Mouse (Mus musculus): ENCODE measurements at regions not wholly inside any gene's neighbourhood (a gene's known extent, or its start where the extent isn't known, plus 50 kb on each side); places are given as distances from the start of the nearest gene placed in this dataset.

DNA sequence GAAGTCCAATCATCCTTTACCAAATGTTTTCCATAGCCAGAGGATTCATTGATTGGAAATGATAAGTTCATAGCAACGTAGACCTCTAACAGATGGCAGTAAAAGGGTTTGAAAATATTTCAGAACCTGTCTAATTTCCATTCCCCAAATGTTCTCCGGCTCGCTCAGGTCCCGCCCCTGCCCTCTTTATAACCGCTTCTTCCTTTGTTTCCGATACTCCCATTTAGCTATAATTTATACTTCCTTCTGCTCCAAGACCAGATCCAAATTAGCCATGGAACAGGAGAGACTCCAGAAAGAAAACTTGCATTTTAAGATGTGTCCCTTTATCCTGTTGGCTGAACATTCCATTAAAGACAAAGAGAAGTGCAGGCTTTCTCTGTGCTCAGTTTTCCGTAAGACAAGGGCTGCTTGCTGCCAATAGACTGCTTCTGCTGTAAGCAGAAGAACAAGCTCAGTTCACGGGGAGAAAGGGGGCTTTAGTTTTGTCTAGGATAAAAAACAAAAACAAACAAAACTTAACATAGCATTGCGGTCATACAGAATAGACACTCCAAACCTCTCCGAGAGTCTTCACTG is 202.7 kb upstream of the Prkcq start:
- no peak for DNase-seq (ENCODE audit: low spot score in 2 of 2)

DNA sequence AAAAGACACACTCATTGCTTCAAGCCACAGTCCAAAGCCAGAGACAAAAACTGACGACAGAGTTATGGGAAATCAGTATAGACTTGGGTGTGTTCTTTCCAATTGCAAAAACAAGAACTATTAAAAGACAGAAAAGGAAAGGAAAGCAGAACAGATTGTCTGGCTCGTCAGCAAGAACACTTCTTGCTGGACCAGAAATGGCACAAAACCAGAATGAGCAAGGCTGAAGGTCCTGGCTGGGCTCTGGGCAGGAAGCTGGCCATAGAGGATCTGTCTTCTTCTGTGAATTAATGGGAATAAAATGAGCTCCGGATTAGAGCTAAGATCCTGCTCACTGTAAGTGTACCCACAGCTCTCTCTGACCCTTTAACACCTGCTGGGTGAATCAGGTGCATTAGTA is 199.9 kb upstream of the Prkcq start:
- DNase-seq (ENCODE audit: low spot score in 2 of 2) = no peak
- intact Hi-C loops (cut with DNase I) = no loop called here

More for the DNA sequence above, 202.7 kb upstream of the Prkcq start:
- intact Hi-C loops (cut with DNase I) = no loop called here

DNA sequence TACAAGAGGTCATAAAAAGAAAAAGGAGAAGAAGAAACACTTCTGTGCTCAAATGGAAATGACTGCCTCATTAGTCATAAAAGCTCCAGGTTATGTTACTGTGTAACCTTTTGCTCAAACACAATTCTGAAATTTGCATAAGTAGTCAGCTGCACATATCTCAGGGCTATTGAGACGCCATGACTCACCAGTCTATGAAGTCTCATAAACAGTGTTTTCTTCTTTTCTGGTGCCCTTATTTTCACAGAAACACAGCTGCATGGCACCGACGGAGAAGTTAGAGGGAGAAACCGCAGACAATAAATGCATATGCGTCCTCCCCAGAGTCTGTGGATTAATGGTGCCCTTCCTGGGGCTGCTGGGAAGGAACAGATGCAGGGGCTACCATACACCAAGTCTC is 193.1 kb upstream of the Prkcq start:
- no peak for DNase-seq (ENCODE audit: low spot score in 2 of 2)
- intact Hi-C loops (cut with DNase I) = no loop called here

DNA sequence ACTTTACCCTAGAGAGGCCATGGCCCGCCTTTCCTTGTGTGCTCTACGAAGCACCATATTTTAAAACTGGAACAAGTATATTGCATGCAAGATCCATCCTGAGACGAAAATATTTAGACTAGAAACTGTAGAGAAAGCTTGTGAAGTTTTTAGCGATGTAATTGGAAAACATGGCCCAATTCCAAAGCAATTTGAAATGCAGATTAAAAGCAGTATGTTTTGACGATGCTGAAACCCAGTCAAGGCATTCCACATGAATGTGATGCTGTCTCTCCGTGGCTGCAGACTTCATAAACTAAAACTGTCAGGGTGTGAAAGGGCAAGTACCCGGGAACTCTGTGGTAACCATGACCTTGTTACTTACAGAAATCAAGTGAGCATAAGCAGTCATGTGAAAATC is 185.8 kb upstream of the Prkcq start:
- DNase-seq (ENCODE audit: low spot score in 2 of 2) = peak in 1 of 2 experiments; percentile 48
- intact Hi-C loops (cut with DNase I) = no loop called here

DNA sequence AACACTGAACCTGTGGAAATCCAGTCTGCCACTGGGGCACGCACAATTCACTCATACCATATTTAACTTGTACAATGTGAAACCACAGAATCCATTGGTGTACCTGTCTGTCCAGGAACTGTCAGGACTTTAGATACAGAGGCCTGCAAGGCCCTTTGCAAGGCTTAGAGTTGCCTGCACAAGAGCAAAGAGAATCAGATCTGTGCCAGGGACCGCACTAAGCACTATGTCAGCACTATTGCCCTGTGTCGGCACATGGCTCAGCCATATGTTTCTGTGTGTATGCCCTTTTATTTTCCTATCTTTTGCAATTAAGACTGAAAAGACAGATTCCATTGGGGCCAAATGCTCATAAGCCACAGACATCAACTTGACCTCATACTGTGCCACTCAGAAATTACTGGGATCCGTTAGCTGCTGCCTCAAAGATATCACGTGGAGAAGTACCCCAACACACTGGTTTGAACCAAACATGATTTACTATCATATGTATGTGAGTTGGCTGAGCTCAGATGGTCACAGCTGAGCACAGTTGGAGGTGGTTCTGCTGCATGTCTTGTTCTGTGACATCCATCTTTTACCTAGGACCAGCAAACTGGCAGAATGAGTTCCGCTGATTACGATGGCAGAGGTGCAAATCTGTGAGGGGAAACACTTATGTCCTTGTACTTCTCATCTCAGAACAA is 181.7 kb upstream of the Prkcq start:
- intact Hi-C loops (cut with DNase I) = no loop called here
- no peak for DNase-seq (ENCODE audit: low spot score in 2 of 2)

DNA sequence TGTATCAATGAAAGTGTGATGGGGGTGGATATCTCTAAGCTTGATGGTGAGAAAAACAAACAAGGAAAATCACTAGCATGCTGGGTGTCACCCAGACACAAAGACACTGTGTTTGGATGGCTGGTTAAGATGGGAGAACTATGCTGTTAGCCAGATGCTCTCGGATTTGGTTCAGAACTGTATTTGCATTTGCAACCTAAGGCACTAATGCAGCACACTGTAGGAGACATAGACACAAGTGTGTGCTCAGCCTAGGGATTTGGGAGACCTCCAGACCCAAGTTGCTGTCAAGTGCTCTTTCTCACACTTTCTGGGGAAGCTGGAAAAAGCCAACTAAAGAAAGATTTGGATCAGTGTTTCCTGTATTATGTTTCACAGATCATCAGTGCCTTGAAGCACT is 173.1 kb upstream of the Prkcq start:
- no peak for DNase-seq (ENCODE audit: low spot score in 2 of 2)
- intact Hi-C loops (cut with DNase I) = no loop called here

DNA sequence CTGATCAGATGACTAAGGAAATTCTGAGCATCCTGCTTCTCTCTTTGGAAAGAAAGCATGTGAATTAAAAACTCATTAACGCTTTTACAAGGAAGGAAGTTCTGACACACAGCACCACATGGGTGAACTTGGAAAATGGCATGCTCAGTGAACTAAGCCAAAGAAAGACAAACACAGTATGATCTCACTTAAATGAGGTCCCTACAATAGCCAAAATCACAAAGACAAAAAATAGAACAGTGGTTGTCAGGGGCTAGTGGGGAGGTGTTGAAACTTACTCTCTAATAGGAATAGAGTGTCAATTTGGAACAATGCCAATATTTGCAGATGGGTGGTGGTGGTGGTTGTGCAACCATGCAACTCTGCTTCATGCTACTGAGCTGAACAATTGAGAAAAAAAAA is 172.7 kb upstream of the Prkcq start:
- intact Hi-C loops (cut with DNase I) = no loop called here
- peak in 1 of 2 experiments; percentile 15 for DNase-seq (ENCODE audit: low spot score in 2 of 2)

DNA sequence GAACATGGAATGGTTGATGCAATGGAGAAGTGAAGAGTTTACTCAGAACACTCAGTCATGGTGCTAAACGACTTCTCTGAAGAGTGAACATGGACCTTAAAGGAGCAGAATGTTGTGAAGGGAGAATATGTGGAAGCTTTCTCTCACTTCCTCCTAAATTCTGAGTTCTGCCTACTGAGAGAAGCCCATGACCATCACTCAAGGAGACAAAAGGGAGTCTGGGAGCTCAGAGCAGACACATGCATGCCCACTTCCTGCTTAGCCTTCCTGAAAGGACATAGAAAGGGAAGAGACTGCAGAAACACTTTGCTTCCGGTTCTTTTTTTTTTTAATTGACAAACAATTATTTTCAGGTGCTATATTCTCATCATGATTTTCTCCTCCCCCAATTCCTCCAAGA is 166.1 kb upstream of the Prkcq start:
- intact Hi-C loops (cut with DNase I) = no loop called here
- no peak for DNase-seq (ENCODE audit: low spot score in 2 of 2)

DNA sequence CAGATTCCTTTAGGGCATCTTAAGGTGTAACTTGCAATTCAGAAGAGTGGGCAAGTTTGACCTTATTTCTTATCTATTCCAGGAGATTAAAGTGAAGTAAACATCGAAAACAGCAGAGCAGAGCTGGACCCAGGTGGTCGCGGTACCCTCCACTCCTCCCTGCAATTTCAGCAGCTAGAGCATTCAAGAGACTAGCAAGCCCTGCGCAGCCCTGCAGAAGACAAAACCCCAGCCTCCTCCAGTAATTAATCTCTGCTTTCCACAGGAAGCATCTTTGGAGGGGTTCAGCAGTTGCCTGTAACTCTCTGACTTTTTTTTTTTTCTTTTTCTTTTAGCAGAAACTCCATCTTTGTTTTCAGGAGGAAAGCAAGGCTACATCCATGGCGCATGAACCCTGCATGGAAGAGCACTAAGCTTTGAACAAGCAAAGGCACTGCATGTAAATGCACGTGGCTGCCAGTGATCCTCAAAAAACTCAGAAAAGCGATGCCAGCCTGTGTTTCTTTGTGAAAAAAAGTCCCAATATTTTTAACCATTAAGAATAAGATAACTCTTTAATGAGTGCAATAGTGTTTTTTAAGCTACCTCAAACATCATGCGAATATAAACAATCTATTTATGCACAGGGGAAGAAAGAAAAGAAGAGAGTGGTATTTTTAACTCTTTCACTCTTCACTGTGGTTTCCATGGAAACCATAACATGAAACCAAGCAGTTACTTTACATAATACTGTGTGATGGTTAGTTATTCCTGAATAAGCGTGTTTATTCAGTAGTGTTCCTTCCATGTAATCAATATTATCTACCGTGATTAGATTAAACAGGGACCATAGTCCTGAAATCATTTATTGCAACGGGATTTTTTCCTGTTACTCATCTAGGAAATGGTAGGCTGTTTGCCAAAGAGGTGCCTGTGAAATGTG is 160.6 kb upstream of the Prkcq start:
- intact Hi-C loops (cut with DNase I) = no loop called here
- no peak for DNase-seq (ENCODE audit: low spot score in 2 of 2)

DNA sequence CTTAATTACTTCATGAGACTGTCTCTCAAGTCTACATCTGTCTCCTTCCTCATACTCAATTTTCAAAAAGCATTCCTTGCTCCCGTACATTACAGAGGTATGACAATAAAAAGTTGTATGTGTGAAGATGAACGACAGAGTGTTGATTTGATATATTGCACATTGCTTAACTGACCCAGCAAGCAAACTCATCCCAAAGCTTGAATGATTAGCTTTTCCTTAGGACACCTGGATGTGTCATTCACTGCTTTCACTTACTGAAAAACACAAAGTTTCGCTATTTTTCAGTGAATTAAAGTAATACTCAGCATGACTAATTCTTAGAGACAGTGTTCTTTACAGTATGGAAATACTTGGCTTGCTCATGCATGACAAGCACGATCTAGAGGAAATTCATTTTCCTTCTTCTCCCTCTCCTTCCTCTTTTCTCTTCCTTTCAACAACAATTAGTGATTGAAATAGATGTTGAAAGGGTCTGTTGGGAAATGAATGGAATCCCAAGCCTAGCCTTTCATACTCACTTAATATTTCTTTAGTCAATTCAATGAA is 159.5 kb upstream of the Prkcq start:
- no peak for DNase-seq (ENCODE audit: low spot score in 2 of 2)
- intact Hi-C loops (cut with DNase I) = no loop called here

DNA sequence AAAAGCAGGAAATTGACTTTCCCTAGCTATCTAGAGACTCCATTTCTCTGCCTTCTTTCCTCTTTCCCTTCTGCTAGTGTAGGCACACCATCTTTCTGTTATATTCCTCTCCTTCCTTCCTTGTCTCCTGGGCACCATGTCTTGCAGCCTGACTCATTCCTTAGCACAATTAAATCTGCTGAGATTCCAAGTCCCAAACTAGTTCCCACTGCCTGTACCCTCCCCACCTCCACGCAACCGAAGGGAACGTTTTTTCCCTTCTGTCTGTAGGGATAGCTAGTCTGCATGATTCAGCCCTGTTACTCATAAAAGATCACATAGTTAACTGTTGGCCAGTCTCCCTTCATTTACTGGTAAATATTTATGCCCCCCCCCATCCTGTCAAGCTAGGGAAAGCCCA is 158.8 kb upstream of the Prkcq start:
- intact Hi-C loops (cut with DNase I) = no loop called here
- DNase-seq (ENCODE audit: low spot score in 2 of 2) = no peak

DNA sequence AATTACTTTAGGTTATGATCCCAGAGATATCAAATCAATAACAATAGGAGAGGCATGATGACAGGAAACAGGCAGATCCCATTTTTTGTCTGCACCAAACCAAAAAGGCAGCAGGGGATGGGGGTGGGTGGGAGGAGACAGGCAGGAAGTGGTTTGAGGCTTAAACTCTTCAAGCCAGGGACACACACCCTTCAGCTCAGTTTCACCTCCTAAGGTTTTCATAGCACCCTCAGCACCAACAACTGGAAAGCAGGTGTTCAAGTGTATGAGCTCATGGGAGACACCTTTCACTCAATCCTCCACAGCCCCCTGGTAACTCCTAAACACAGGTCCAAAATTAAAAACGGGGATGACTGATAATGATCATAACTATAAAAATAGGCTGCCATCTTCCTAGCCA is 155.5 kb upstream of the Prkcq start:
- DNase-seq (ENCODE audit: low spot score in 2 of 2) = no peak
- intact Hi-C loops (cut with DNase I) = no loop called here

DNA sequence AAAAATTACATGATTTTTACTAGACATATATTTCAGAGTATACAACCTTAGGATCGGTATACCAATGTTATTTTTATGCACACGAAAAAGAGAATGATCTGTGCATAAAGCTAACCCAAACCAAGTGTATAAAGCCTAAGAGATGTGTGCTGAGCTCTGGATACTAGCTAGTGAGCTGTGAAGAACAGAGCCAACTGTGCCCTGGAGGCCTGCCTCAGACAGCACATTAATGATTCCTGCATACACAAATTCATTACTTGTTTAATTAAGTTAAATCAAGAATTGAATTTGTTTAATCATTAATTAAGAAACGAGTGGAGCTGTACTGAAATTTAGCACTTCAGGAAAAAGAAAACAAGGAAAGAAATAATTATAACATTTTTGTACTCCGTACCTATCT is 139.0 kb upstream of the Prkcq start:
- intact Hi-C loops (cut with DNase I) = no loop called here
- no peak for DNase-seq (ENCODE audit: low spot score in 2 of 2)

DNA sequence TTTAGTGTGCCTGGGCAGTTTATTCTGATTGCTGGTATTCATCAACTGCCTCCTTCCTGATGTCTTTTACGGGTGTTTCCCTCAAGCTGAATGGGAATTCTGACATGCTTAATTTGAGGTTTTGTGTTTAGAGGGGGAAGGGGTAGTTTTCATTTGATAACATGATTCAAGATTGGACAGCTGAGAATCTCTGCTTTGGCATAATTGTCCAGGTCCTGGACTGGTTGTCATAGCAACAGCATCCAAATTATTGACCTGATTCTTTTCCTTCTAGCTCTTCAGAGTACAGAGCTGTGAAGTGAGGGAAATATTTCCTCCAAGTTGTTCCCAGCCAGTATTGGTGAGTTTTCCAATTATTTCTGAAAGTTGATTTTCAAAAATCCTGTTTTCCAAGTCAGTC is 137.7 kb upstream of the Prkcq start:
- intact Hi-C loops (cut with DNase I) = no loop called here
- no peak for DNase-seq (ENCODE audit: low spot score in 2 of 2)

DNA sequence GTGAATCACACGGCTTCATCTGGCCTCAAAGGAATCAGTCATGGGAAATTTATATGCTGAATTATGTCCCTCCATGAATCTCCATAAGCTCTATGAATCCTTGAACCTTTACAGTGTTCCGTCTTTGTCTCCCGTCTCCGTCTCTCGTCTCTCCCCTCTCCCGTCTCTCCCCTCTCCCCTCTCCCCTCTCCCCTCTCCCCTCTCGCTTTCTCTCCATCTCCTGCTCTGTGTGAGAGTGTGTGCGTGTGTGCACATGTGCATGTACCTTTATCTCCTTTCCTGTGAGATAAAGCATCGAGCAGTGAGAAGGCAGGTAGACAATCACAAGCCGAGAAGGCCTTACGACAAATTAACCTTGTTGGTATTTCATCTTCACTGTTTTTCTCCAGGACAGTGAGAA is 134.6 kb upstream of the Prkcq start:
- DNase-seq (ENCODE audit: low spot score in 2 of 2) = no peak
- intact Hi-C loops (cut with DNase I) = no loop called here

DNA sequence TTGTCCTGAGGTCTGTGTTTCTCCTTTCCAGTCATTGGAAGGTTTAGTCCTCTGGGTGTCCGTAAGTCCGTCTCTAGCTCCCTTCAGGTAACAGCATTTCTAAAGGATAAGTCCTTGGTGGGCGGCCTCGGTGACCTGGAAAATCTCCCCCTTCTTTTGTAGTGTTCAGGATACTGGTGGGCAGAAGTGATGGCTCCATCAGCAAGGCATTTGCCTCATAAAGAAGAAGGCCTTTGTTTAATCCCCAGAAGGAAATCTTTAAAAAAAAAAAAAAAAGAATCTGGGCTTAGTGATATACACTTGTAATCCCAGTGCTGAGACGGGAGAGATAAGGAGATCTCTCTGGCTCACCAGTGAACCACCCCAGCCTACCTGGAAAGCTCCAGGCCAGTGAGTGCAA is 133.5 kb upstream of the Prkcq start:
- intact Hi-C loops (cut with DNase I) = no loop called here
- DNase-seq (ENCODE audit: low spot score in 2 of 2) = no peak

DNA sequence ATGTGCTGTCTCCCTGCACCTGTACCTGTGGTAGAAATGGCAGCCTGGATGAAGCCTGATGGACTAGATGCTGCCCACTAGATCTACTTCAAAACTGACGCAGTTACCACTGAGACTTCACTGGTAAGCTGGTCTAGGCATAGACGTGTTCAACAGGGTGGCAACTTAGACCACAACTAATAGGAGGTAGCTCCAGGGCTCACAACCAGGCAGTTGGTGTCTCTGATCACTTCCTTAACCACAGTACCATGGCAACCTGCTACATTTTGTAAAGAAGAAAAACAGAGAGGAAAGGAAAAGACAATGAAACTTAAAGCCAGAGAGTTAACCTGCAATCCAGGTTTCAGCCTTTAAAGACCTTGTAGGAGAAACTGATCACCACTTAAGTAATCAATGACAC is 131.9 kb upstream of the Prkcq start:
- DNase-seq (ENCODE audit: low spot score in 2 of 2) = no peak
- intact Hi-C loops (cut with DNase I) = no loop called here

DNA sequence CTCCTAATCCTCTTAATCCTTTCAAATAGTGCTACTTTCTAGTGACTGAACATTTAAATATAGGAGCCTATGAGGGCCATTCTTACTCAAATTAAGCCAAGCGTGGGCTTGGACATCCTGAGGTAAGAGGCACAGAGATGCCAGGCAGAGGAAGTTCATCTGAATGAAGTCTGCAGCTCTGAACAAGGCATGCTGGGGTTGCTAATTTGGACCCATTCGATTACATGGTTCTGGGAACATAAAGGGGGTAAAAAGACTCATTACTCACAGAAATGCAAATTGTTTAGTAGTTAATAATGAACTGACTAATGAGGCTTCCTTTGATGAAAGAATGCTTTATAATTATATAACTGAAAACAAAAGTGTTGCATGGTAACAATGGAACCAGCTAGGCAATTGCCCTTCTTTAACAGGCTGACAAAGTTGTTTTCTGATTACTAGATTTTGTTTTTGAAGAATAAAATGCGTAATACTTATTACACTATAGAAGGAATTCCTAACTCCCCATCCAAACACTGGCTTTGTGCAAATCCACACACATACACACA is 127.1 kb upstream of the Prkcq start:
- intact Hi-C loops (cut with DNase I) = no loop called here
- DNase-seq (ENCODE audit: low spot score in 2 of 2) = no peak

DNA sequence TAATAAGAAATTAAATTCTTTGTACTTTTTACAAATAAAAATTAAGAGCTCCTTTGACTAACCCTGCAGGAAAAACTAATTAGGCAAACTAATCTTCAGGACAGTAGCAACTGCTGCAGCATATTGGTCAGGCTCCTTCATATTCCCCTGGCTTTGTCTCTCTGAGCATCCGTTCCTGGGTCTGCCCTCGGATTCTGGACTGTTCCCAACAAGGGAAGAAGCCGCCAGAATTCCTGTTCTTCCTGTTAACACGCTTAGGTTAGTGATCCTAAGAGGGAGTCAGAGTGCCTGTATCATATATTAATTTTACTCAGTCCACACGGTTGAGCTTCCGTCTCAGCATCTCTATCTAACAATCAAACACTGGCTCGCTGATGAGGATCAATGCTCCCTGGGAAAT is 120.3 kb upstream of the Prkcq start:
- intact Hi-C loops (cut with DNase I) = loop anchor here (10.0 kb wide), 1 partner anchor 217 kb away; no protein-coding TSS in a partner anchor

More for the DNA sequence above, 120.3 kb upstream of the Prkcq start:
- no peak for DNase-seq (ENCODE audit: low spot score in 2 of 2)
